Mouse (Mus musculus) neural tube, embryonic 13.5 days (tissue): ENCODE data around the gene Adgrg5. TPM values are rescaled to one million over a fixed set of nuclear protein-coding genes. Genes with fewer than 3 reads are reported as not detected.

Experiments
- ATAC-seq: fragments of 200-750 bp; cut with Nextera tagmentation; 2 replicates; pipeline ENCODE4 v1.8.0; 2017; ENCODE audit warnings: low read depth, mild to moderate bottlenecking, moderate TSS enrichment, moderate library complexity
- H3K27ac ChIP-seq: fragments of 300-500 bp; sonication (generic); replicated peaks from 2 replicates; pipeline ENCODE4 v1.5.1; 2015; ENCODE audit warnings: moderate library complexity, mild to moderate bottlenecking, inconsistent platforms
- H3K27me3 ChIP-seq: fragments of 300-500 bp; sonication (generic); 2 replicates; pipeline ENCODE4 v1.6.1; 2015; ENCODE audit warnings: mild to moderate bottlenecking, inconsistent platforms
- H3K36me3 ChIP-seq: fragments of 300-500 bp; sonication (generic); 2 replicates; pipeline ENCODE4 v1.6.1; 2015; ENCODE audit warnings: mild to moderate bottlenecking, inconsistent platforms
- H3K4me1 ChIP-seq: fragments of 300-500 bp; sonication (generic); replicated peaks from 2 replicates; pipeline ENCODE4 v1.6.1; 2015; ENCODE audit warnings: inconsistent platforms
- H3K4me2 ChIP-seq: fragments of 300-500 bp; sonication (generic); 2 replicates; pipeline ENCODE4 v1.6.1; 2015; ENCODE audit warnings: inconsistent platforms, mild to moderate bottlenecking, moderate library complexity
- H3K4me3 ChIP-seq: fragments of 300-500 bp; sonication (generic); 2 replicates; pipeline ENCODE4 v1.5.1; 2015; ENCODE audit warnings: mild to moderate bottlenecking, inconsistent platforms
- H3K9ac ChIP-seq: fragments of 300-500 bp; sonication (generic); 2 replicates; pipeline ENCODE4 v1.6.1; 2015; ENCODE audit warnings: moderate library complexity, mild to moderate bottlenecking, inconsistent platforms
- H3K9me3 ChIP-seq: fragments of 300-500 bp; sonication (generic); 2 replicates; pipeline ENCODE4 v1.6.1; 2016; ENCODE audit warnings: inconsistent platforms
- WGBS: fragments of 180-500 bp; shearing (Covaris S2); methylation state at CpG from one replicate; pipeline ENCODE4 v1.1.7; 2015; 5-methylcytosine and 5-hydroxymethylcytosine counted together
- polyA plus RNA-seq: library from polyadenylated mRNA; unstranded; fragments of >200 nt; fragmentation: Nextera tagmentation; extraction: Ambion mirVana; gene quantifications from 2 replicates; pipeline ENCODE4 v1.2.1, GENCODE M21; 2015

Gene Adgrg5
- polyA plus RNA-seq, 1 experiment from 2014 or later = 0.07 TPM

GRCm38 (mm10) chr8:94989711-94990110, 66.2 kb downstream of the Adgrg5 start:
- H3K4me1 ChIP-seq = peaks cover 82% of the 10 kb centered on the region
- 83% methylated on average over 4 of the region's 4 CpGs for WGBS
- H3K36me3 ChIP-seq = no peaks in the 10 kb centered on the region
- no peak overlapping the region for H3K9ac ChIP-seq
- H3K4me2 ChIP-seq = no peak overlapping the region
- H3K9me3 ChIP-seq = no peaks in the 10 kb centered on the region
- H3K27me3 ChIP-seq = no peaks in the 10 kb centered on the region
- ATAC-seq = no peak
- H3K4me3 ChIP-seq = no peak overlapping the region
- H3K27ac ChIP-seq = no peak overlapping the region

- Histone ChIP-seq H3K9ac (peak overlapping the region; percentile 22), H3K36me3 (no peaks in the 10 kb centered on the region), H3K9me3 (no peaks in the 10 kb centered on the region), H3K4me2 (peak overlapping the region; percentile 4; the same call in 1 of the 2 replicates), H3K4me1 (peaks cover 81% of the 10 kb centered on the region), H3K27me3 (no peaks in the 10 kb centered on the region), H3K27ac (peak overlapping the region; percentile 98), H3K4me3 (no peak overlapping the region)
- no peak for ATAC-seq
- 65% methylated on average over 11 of the region's 11 CpGs for WGBS
These were observed 67.3 kb downstream of the Adgrg5 start for GRCm38 (mm10) chr8:94990598-94991453.

- H3K27ac ChIP-seq = peak overlapping the region; percentile 98
- no peaks in the 10 kb centered on the region for H3K9me3 ChIP-seq
- peak overlapping the region; percentile 79; the same call in 1 of the 2 replicates for H3K4me2 ChIP-seq
- peak overlapping the region; percentile 22; the same call in 1 of the 2 replicates for H3K9ac ChIP-seq
- H3K27me3 ChIP-seq = no peaks in the 10 kb centered on the region
- peaks cover 81% of the 10 kb centered on the region for H3K4me1 ChIP-seq
- H3K4me3 ChIP-seq = no peak overlapping the region
- ATAC-seq = no peak
- 82% methylated on average over 9 of the region's 9 CpGs for WGBS
- H3K36me3 ChIP-seq = no peaks in the 10 kb centered on the region
These were observed 68.0 kb downstream of the Adgrg5 start for GRCm38 (mm10) chr8:94991454-94991994.

GRCm38 (mm10) chr8:94992010-94992409, 68.5 kb downstream of the Adgrg5 start:
- H3K4me1 ChIP-seq = peaks cover 81% of the 10 kb centered on the region
- H3K36me3 ChIP-seq = no peaks in the 10 kb centered on the region
- no peaks in the 10 kb centered on the region for H3K9me3 ChIP-seq
- H3K4me3 ChIP-seq = no peak overlapping the region
- peak overlapping the region; percentile 97; the same call in 1 of the 2 replicates for H3K9ac ChIP-seq
- H3K4me2 ChIP-seq = peak overlapping the region; percentile 79
- no peak for ATAC-seq
- peak overlapping the region; percentile 98 for H3K27ac ChIP-seq
- H3K27me3 ChIP-seq = no peaks in the 10 kb centered on the region
- 58% methylated on average over 4 of the region's 4 CpGs for WGBS

GRCm38 (mm10) chr8:94992534-94992933, 69.0 kb downstream of the Adgrg5 start:
- 30% methylated on average over 5 of the region's 5 CpGs for WGBS
- Histone ChIP-seq H3K9ac (peak overlapping the region; percentile 97; the same call in 1 of the 2 replicates), H3K4me2 (peak overlapping the region; percentile 79), H3K4me3 (no peak overlapping the region), H3K27me3 (no peaks in the 10 kb centered on the region), H3K4me1 (peaks cover 81% of the 10 kb centered on the region), H3K36me3 (no peaks in the 10 kb centered on the region), H3K9me3 (no peaks in the 10 kb centered on the region), H3K27ac (peak overlapping the region; percentile 98)
- 0 out of 2 replicates have a peak, but pooled peaks have one; percentile 12 for ATAC-seq

Other genes with a start within 250 kb of the Adgrg5 start
- gene Pllp, start 227.4 kb upstream of the Adgrg5 start, polyA plus RNA-seq = 1.0 and 2.1 TPM in 2 replicates
- gene Ccl22, start 178.1 kb upstream of the Adgrg5 start, polyA plus RNA-seq = not detected in 2 replicates
- 17.8 and 17.9 TPM in 2 replicates for gene Cx3cl1, start 151.7 kb upstream of the Adgrg5 start, polyA plus RNA-seq
- not detected in 2 replicates for gene Ccl17, start 113.2 kb upstream of the Adgrg5 start, polyA plus RNA-seq
- gene Coq9, start 85.4 kb upstream of the Adgrg5 start, polyA plus RNA-seq = 57.7 and 64.4 TPM in 2 replicates
- gene Ciapin1, start 85.3 kb upstream of the Adgrg5 start, polyA plus RNA-seq = 178 and 204 TPM in 2 replicates
- 116 and 125 TPM in 2 replicates for gene Polr2c, start 66.2 kb upstream of the Adgrg5 start, polyA plus RNA-seq
- 80.2 and 103 TPM in 2 replicates for gene Dok4, start 47.4 kb upstream of the Adgrg5 start, polyA plus RNA-seq
- gene Ccdc102a, start 5.6 kb upstream of the Adgrg5 start, polyA plus RNA-seq = 8.1 and 10.1 TPM in 2 replicates
- 160 and 168 TPM in 2 replicates for gene Adgrg1, start 51.1 kb downstream of the Adgrg5 start, polyA plus RNA-seq
- 1.4 and 1.5 TPM in 2 replicates for gene Adgrg3, start 94.0 kb downstream of the Adgrg5 start, polyA plus RNA-seq
- gene Drc7, start 131.4 kb downstream of the Adgrg5 start, polyA plus RNA-seq = 0.18 and 0.26 TPM in 2 replicates
- gene Katnb1, start 157.5 kb downstream of the Adgrg5 start, polyA plus RNA-seq = 37.9 and 41.4 TPM in 2 replicates